Mouse (Mus musculus): ENCODE data around the gene Bri3.

- TF ChIP-seq CTCF (IDR thresholded peaks at IDR 0.05 in 2 of 3, conservative IDR thresholded peaks at IDR 0.05 in 1 of 3; ENCODE audit: control insufficient read depth in 1 of 3, insufficient read depth in 1 of 3, low read depth in 2 of 3, low read length in 3 of 3, poor library complexity in 1 of 3, severe bottlenecking in 1 of 3) (no peak), ZMIZ1 (IDR thresholded peaks at IDR 0.05; ENCODE audit: low read depth, low read length) (no peak), POLR2A (IDR thresholded peaks at IDR 0.05; ENCODE audit: control insufficient read depth in 1 of 2, insufficient read depth in 1 of 2, low read depth in 1 of 2, low read length in 2 of 2, poor library complexity in 1 of 2) (no peak), MAFK (IDR thresholded peaks at IDR 0.05; ENCODE audit: borderline replicate concordance, low read depth, low read length) (no peak)
Observed at GRCm38 (mm10) chr5:144218061-144218460, 26.2 kb upstream of the Bri3 start.
